Mouse (Mus musculus): ENCODE data around the gene C1qtnf1. TPM values are rescaled to one million over a fixed set of nuclear protein-coding genes. Genes with fewer than 3 reads are reported as not detected.

C1qtnf1 gene
- polyA plus RNA-seq, 1 experiment from 2014 or later = 8.2 TPM

DNA sequence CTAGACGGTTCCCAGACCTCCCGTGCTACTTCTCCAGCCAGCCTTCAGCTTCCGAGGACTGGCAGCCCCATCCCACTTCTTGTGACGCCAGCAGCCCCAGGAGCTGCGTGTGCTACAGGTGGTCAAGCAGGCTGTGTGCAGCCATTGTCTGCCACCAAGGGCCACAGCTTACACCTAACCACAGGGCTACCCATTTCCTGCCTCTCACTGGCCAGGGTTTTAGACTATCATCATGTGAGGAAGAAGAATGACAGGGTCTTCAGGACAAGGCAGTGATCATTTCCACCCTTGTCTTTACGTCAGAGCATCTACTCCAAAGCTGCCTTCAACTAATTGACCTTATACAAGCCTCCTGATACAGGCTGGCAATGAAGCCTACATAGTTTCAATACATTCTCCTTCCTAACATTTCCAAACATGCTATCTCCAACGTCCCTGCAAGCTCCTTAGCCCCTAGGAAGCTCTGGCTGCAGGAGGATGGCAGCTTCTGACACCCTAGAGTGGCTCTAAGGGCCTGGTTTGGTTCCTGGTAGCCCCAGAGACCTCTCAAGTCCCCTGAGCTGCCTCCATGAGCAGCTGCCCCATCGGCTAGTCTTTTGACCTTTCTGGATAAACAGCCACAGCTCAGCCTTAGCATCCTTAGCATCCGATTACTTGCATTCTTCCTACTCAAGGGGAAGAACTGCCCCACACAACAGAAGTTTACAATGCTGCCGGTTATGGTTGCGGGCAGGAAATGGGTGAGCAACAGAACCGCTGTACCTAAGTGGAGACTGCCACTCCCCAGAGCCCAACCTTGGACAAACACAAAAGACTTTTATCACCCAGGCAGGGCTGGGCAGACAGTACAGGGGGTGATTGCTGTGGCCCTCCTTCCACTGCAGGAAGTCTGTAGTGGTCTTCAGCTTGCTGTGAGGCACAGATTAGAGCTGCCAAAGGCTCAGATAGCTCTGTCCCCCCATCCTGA, 18.6 kb upstream of the C1qtnf1 start:
- Histone ChIP-seq H3K27ac (ENCODE audit: low read length) (no peak overlapping the region), H3K36me3 (ENCODE audit: control insufficient read depth, insufficient read depth, low read length) (peaks cover 13% of the 10 kb centered on the region), H3K9ac (ENCODE audit: low read length) (no peak overlapping the region), H3K4me2 (ENCODE audit: low read depth, low read length) (no peak overlapping the region), H3K27me3 (ENCODE audit: control insufficient read depth, insufficient read depth, low read depth, low read length) (no peaks in the 10 kb centered on the region), H3K9me3 (ENCODE audit: control insufficient read depth, low read length) (no peaks in the 10 kb centered on the region), H3K4me3 (ENCODE audit: low read length) (no peak overlapping the region), H3K4me1 (replicated peaks; ENCODE audit: control insufficient read depth, insufficient read depth, low read length) (no peaks in the 10 kb centered on the region)
- 68% methylated on average over 12 of the region's 12 CpGs for WGBS
- no peak for ATAC-seq (ENCODE audit: low read depth)

DNA sequence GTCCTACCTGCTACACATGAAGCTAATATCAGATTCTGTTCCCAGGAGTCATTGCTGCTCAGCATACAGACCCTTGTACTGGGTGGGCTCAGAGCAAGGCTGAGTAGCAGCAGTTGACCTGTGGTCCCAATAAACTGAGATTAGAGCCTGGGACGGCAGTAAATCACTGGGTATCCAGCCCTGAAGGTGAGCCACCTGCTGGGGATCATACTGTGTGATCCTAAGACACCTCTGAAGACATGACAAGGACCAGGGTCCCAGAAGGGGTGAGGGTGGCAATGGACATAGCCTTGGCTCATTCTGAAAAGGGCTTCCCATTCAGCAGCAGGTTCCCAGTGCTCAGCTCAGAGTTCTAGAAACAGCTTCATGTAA, 17.9 kb upstream of the C1qtnf1 start:
- H3K9me3 ChIP-seq (ENCODE audit: control insufficient read depth, low read length) = no peaks in the 10 kb centered on the region
- no peak overlapping the region for H3K27ac ChIP-seq (ENCODE audit: low read length)
- no peaks in the 10 kb centered on the region for H3K27me3 ChIP-seq (ENCODE audit: control insufficient read depth, insufficient read depth, low read depth, low read length)
- H3K4me3 ChIP-seq (ENCODE audit: low read length) = no peak overlapping the region
- no peak for ATAC-seq (ENCODE audit: low read depth)
- H3K4me2 ChIP-seq (ENCODE audit: low read depth, low read length) = no peak overlapping the region
- H3K4me1 ChIP-seq (replicated peaks; ENCODE audit: control insufficient read depth, insufficient read depth, low read length) = no peaks in the 10 kb centered on the region
- H3K9ac ChIP-seq (ENCODE audit: low read length) = no peak overlapping the region
- peaks cover 13% of the 10 kb centered on the region for H3K36me3 ChIP-seq (ENCODE audit: control insufficient read depth, insufficient read depth, low read length)
- WGBS = 63% methylated on average over 1 of the region's 1 CpGs

DNA sequence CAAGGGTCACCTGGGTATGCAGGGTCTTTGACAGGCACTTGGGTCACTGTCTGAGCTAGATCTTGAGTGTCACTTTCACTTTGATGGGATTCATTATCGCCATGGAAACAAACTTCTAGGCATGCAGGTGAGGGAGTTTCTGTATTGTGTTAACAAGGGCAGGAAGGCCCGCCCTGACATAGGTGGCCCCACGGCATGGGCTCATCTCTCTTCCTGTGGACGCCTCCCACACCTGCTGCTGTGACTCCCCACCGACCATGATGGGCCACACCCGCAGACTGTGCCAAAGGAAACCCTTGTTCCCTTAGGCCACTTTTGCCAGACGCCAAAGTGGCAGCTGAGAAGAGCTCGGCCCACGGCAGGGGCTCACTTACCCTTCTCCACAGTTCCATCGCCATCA, 17.5 kb upstream of the C1qtnf1 start:
- no peaks in the 10 kb centered on the region for H3K9me3 ChIP-seq (ENCODE audit: control insufficient read depth, low read length)
- H3K9ac ChIP-seq (ENCODE audit: low read length) = no peak overlapping the region
- H3K4me1 ChIP-seq (replicated peaks; ENCODE audit: control insufficient read depth, insufficient read depth, low read length) = no peaks in the 10 kb centered on the region
- H3K27ac ChIP-seq (ENCODE audit: low read length) = no peak overlapping the region
- H3K36me3 ChIP-seq (ENCODE audit: control insufficient read depth, insufficient read depth, low read length) = peaks cover 15% of the 10 kb centered on the region
- no peak overlapping the region for H3K4me2 ChIP-seq (ENCODE audit: low read depth, low read length)
- 79% methylated on average over 10 of the region's 10 CpGs for WGBS
- H3K27me3 ChIP-seq (ENCODE audit: control insufficient read depth, insufficient read depth, low read depth, low read length) = no peaks in the 10 kb centered on the region
- 0 out of 2 replicates have a peak, but pooled peaks have one; percentile 2 for ATAC-seq (ENCODE audit: low read depth)
- H3K4me3 ChIP-seq (ENCODE audit: low read length) = no peak overlapping the region

DNA sequence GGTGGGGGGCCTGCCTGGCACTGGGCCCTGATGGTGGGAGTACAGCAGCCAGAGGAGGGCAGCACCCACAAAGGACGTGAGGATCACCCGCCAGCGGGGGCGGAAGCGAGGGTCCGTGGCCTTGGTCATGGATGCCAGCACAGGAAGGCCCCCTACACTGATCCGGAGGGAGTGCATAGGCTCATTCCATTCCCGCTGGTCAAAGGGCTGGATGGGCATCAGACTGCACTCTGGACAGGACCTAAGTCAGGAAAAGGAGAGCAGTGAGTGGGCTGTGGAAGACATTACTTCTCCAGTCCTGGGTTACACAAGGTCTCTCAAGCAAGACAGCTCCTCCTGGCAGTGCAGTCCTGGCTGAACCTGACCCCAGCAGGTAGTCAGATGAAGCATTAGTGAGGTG, 16.7 kb upstream of the C1qtnf1 start:
- Histone ChIP-seq H3K4me2 (ENCODE audit: low read depth, low read length) (no peak overlapping the region), H3K4me1 (replicated peaks; ENCODE audit: control insufficient read depth, insufficient read depth, low read length) (no peaks in the 10 kb centered on the region), H3K9me3 (ENCODE audit: control insufficient read depth, low read length) (no peaks in the 10 kb centered on the region), H3K9ac (ENCODE audit: low read length) (no peak overlapping the region), H3K4me3 (ENCODE audit: low read length) (no peak overlapping the region), H3K27ac (ENCODE audit: low read length) (no peak overlapping the region), H3K27me3 (ENCODE audit: control insufficient read depth, insufficient read depth, low read depth, low read length) (no peaks in the 10 kb centered on the region), H3K36me3 (ENCODE audit: control insufficient read depth, insufficient read depth, low read length) (peaks cover 15% of the 10 kb centered on the region)
- ATAC-seq (ENCODE audit: low read depth) = no peak
- WGBS = 89% methylated on average over 8 of the region's 8 CpGs

DNA sequence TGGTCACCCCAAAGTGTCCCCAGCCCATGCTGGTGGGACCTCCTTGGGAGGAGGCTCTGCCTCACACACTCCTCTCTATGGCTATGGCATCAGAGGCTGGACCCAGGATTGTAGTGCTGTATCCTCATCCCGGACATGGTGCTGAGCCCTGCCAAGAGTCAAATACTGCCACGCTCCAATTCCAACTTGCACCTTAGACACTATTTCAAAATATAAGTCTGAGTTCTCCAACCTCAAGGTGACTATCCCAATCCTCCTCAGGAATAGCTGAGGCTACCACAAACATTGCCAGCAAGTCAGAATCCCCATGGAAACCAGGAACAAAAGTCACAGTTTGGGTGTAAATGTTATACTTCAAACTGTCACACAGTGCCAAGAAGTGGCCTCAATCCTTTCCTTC, 15.4 kb upstream of the C1qtnf1 start:
- no peak overlapping the region for H3K4me3 ChIP-seq (ENCODE audit: low read length)
- H3K9ac ChIP-seq (ENCODE audit: low read length) = no peak overlapping the region
- no peak overlapping the region for H3K27ac ChIP-seq (ENCODE audit: low read length)
- peaks cover 11% of the 10 kb centered on the region for H3K36me3 ChIP-seq (ENCODE audit: control insufficient read depth, insufficient read depth, low read length)
- ATAC-seq (ENCODE audit: low read depth) = no peak
- peaks cover 3% of the 10 kb centered on the region for H3K4me1 ChIP-seq (replicated peaks; ENCODE audit: control insufficient read depth, insufficient read depth, low read length)
- no peak overlapping the region for H3K4me2 ChIP-seq (ENCODE audit: low read depth, low read length)
- no peaks in the 10 kb centered on the region for H3K27me3 ChIP-seq (ENCODE audit: control insufficient read depth, insufficient read depth, low read depth, low read length)
- 71% methylated on average over 2 of the region's 2 CpGs for WGBS
- no peaks in the 10 kb centered on the region for H3K9me3 ChIP-seq (ENCODE audit: control insufficient read depth, low read length)

DNA sequence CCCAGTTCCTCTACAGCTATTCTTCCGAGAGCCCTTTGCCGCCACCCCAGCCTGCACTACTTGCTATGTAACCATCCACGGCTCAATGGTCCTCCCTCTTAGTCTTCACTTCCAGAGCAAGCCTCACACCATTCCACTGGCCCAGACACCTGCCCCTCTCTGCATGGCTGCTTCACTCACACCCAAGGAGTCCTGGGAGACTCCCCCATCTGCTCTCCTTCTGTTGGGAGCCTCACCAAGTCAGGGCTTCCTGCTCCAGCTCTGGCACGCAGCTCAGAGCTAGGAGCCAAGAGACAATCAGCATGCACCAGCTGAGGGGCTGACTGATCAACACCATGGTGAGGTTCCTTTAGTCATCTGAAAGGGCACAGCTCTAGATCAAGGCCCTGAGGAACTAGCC, 14.9 kb upstream of the C1qtnf1 start:
- no peak overlapping the region for H3K9ac ChIP-seq (ENCODE audit: low read length)
- peaks cover 11% of the 10 kb centered on the region for H3K36me3 ChIP-seq (ENCODE audit: control insufficient read depth, insufficient read depth, low read length)
- H3K27ac ChIP-seq (ENCODE audit: low read length) = no peak overlapping the region
- H3K9me3 ChIP-seq (ENCODE audit: control insufficient read depth, low read length) = no peaks in the 10 kb centered on the region
- H3K4me1 ChIP-seq (replicated peaks; ENCODE audit: control insufficient read depth, insufficient read depth, low read length) = peaks cover 8% of the 10 kb centered on the region
- H3K4me3 ChIP-seq (ENCODE audit: low read length) = no peak overlapping the region
- no peak overlapping the region for H3K4me2 ChIP-seq (ENCODE audit: low read depth, low read length)
- no peak for ATAC-seq (ENCODE audit: low read depth)
- 72% methylated on average over 4 of the region's 4 CpGs for WGBS
- no peaks in the 10 kb centered on the region for H3K27me3 ChIP-seq (ENCODE audit: control insufficient read depth, insufficient read depth, low read depth, low read length)

DNA sequence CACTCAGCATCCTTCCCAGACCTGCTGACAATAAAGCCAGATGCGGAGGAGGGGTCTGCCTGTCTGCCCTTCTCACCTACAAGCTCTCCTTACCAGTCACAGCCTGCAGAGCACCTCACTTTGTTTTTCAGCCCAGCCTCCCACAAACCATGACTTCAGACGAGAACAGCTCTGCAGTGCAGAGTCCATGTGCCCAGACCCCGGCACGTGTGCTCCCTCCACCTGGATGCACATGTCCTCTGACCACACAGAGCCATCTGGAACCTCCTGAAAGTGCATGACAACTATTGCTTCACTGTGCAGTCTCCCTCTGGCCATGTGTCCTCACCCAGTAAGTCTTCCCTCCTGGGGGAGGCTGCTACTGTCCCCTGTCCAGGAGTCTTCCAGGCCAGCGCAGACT, 13.7 kb upstream of the C1qtnf1 start:
- Histone ChIP-seq H3K4me1 (replicated peaks; ENCODE audit: control insufficient read depth, insufficient read depth, low read length) (peaks cover 10% of the 10 kb centered on the region), H3K27me3 (ENCODE audit: control insufficient read depth, insufficient read depth, low read depth, low read length) (no peaks in the 10 kb centered on the region), H3K4me3 (ENCODE audit: low read length) (no peak overlapping the region), H3K27ac (ENCODE audit: low read length) (no peak overlapping the region), H3K36me3 (ENCODE audit: control insufficient read depth, insufficient read depth, low read length) (peaks cover 11% of the 10 kb centered on the region), H3K9me3 (ENCODE audit: control insufficient read depth, low read length) (no peaks in the 10 kb centered on the region), H3K9ac (ENCODE audit: low read length) (no peak overlapping the region), H3K4me2 (ENCODE audit: low read depth, low read length) (no peak overlapping the region)
- ATAC-seq (ENCODE audit: low read depth) = no peak
- 87% methylated on average over 5 of the region's 5 CpGs for WGBS

DNA sequence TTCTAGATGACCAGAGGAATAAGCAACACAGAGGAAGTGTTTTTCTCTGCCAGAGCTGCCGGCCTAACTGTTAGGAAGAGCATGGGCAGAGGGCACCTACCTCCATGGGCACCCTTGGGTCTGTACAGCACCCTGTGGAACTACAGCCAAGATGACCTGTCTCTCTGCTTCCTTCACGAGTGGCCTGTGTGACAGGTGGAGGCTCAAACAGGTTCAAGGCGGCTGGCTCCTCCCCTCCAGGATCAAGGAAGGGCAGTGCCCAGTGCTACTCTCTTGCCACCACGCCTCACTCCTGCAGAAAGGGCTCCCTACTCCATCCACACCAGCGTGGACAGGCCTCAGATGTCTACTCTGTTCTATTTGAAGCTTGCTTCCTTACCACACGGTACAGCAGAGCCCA, 12.4 kb upstream of the C1qtnf1 start:
- H3K36me3 ChIP-seq (ENCODE audit: control insufficient read depth, insufficient read depth, low read length) = peaks cover 11% of the 10 kb centered on the region
- peaks cover 15% of the 10 kb centered on the region for H3K4me1 ChIP-seq (replicated peaks; ENCODE audit: control insufficient read depth, insufficient read depth, low read length)

DNA sequence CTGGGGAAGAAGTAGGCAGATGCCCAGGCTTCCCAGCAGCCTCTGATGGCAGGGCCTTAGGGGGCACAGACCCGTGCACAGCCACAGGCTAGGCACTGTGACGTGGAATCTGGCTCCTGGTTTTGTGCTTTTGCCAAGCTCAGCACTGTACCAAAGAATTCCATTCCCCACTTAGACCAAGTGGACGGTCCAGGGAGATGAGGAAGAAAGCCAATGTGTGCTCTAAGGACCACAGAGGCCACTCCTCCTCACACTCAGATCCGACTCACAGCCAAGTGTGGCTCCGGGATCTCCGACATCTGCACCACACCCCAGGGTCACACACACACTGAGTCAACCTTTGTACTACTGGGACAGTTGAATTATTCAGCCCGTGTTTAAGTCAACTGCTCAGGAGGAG, 12.0 kb upstream of the C1qtnf1 start:
- Histone ChIP-seq H3K27ac (ENCODE audit: low read length) (no peak overlapping the region), H3K9ac (ENCODE audit: low read length) (no peak overlapping the region), H3K36me3 (ENCODE audit: control insufficient read depth, insufficient read depth, low read length) (peaks cover 6% of the 10 kb centered on the region), H3K4me2 (ENCODE audit: low read depth, low read length) (no peak overlapping the region), H3K27me3 (ENCODE audit: control insufficient read depth, insufficient read depth, low read depth, low read length) (no peaks in the 10 kb centered on the region), H3K4me1 (replicated peaks; ENCODE audit: control insufficient read depth, insufficient read depth, low read length) (peaks cover 15% of the 10 kb centered on the region), H3K4me3 (ENCODE audit: low read length) (no peak overlapping the region), H3K9me3 (ENCODE audit: control insufficient read depth, low read length) (no peaks in the 10 kb centered on the region)
- 84% methylated on average over 7 of the region's 7 CpGs for WGBS
- ATAC-seq (ENCODE audit: low read depth) = no peak

More for the DNA sequence above, 12.4 kb upstream of the C1qtnf1 start:
- Histone ChIP-seq H3K9me3 (ENCODE audit: control insufficient read depth, low read length) (no peaks in the 10 kb centered on the region), H3K4me2 (ENCODE audit: low read depth, low read length) (no peak overlapping the region), H3K27ac (ENCODE audit: low read length) (no peak overlapping the region), H3K27me3 (ENCODE audit: control insufficient read depth, insufficient read depth, low read depth, low read length) (no peaks in the 10 kb centered on the region), H3K4me3 (ENCODE audit: low read length) (no peak overlapping the region), H3K9ac (ENCODE audit: low read length) (no peak overlapping the region)
- WGBS = 79% methylated on average over 6 of the region's 6 CpGs
- no peak for ATAC-seq (ENCODE audit: low read depth)

Measured in lung, embryonic 16.5 days (tissue).